Mouse (Mus musculus): Measurements from ENCODE around the gene Bola1. TPM values are rescaled to one million over a fixed set of nuclear protein-coding genes. Genes with fewer than 3 reads are reported as not detected.
"Not testable (repeated sequence)": the region's sequence is repeated elsewhere in the genome, so short reads cannot be mapped to it uniquely, and the experiment has no call there.

Bola1 gene
- polyA plus RNA-seq, 1 experiment: 14.1 TPM

DNA sequence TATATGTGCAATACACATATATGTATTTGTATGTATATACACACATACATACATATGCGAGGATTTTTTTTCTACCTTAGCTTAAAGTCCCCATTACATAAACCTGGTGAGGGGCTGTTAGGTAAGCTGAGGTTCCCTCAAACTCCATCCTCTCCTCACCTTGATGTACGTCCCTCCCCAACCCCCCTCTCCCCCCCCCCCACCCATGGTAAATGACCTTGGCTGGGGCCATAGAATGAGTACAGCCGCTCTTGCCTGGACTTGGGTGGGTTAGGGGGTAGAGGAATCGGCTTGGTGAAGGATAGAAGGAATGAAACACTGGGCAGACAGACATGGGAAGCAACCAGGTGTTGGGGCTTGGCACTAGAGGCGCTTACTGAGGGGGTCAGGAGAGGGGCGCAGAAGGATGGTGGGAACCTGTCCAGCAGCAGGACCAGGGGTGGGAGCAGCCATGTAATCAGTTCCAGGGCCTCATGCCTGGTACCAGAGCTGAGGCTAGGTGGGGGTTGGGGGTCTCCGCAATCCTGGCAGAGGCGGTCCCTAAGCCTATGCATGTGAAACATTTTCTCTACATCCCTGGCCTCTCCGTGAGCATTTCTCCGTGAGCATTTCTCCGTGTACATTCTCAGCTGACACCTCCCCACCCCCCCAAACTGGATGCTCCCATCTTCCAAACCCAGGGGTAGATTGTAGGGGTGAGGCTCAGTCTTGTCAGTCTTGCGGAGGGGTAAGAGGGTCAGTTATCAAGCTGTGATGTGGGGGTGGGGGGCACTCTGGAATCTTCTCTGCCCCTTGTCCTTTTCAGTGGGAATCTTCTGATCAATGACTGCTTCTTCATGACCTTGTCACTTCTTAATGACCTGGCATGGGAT, 37.8 kb downstream of the Bola1 start:
- Histone ChIP-seq H3K4me3 (ENCODE audit: insufficient read depth, low read length) (no peak overlapping the region), H3K4me1 (ENCODE audit: control insufficient read depth, insufficient read depth, low read length) (peaks cover 20% of the 10 kb centered on the region), H3K27ac (ENCODE audit: insufficient read depth, low read depth, low read length) (no peak overlapping the region)
- TF ChIP-seq CTCF (IDR thresholded peaks at IDR 0.05; ENCODE audit: low read depth, low read length) (no peak), POLR2A (IDR thresholded peaks at IDR 0.05; ENCODE audit: borderline replicate concordance, low read depth, low read length) (no peak)

GRCm38 (mm10) chr3:96180727-96181477, 38.6 kb downstream of the Bola1 start, which contains the start of gene Sv2a:
Gene Sv2a, plus strand, starts transcription at chr3:96181151.
- Histone ChIP-seq H3K4me1 (ENCODE audit: control insufficient read depth, insufficient read depth, low read length) (peaks cover 28% of the 10 kb centered on the region), H3K4me3 (ENCODE audit: insufficient read depth, low read length) (peak within 1 kb of the TSS; percentile 59), H3K27ac (ENCODE audit: insufficient read depth, low read depth, low read length) (no peak within 1 kb of the TSS)
- no peak for TF ChIP-seq CTCF (IDR thresholded peaks at IDR 0.05; ENCODE audit: low read depth, low read length)
- no peak for TF ChIP-seq POLR2A (IDR thresholded peaks at IDR 0.05; ENCODE audit: borderline replicate concordance, low read depth, low read length)

- Histone ChIP-seq H3K4me1 (ENCODE audit: control insufficient read depth, insufficient read depth, low read length) (peaks cover 38% of the 10 kb centered on the region), H3K27ac (ENCODE audit: insufficient read depth, low read depth, low read length) (no peak overlapping the region), H3K4me3 (ENCODE audit: insufficient read depth, low read length) (no peak overlapping the region)
- TF ChIP-seq CTCF (IDR thresholded peaks at IDR 0.05; ENCODE audit: low read depth, low read length): no peak
These were observed 40.0 kb downstream of the Bola1 start for GRCm38 (mm10) chr3:96179531-96179930.

GRCm38 (mm10) chr3:96178902-96179301, 40.6 kb downstream of the Bola1 start:
- Histone ChIP-seq H3K4me1 (ENCODE audit: control insufficient read depth, insufficient read depth, low read length) (peaks cover 43% of the 10 kb centered on the region), H3K4me3 (ENCODE audit: insufficient read depth, low read length) (no peak overlapping the region)
- no peak for TF ChIP-seq CTCF (IDR thresholded peaks at IDR 0.05; ENCODE audit: low read depth, low read length)
- no peak for TF ChIP-seq POLR2A (IDR thresholded peaks at IDR 0.05; ENCODE audit: borderline replicate concordance, low read depth, low read length)

GRCm38 (mm10) chr3:96178427-96178826, 41.1 kb downstream of the Bola1 start:
- H3K4me3 ChIP-seq (ENCODE audit: insufficient read depth, low read length): no peak overlapping the region
- TF ChIP-seq POLR2A (IDR thresholded peaks at IDR 0.05; ENCODE audit: borderline replicate concordance, low read depth, low read length) (no peak), CTCF (IDR thresholded peaks at IDR 0.05; ENCODE audit: low read depth, low read length) (no peak)
- H3K27ac ChIP-seq (ENCODE audit: insufficient read depth, low read depth, low read length): no peak overlapping the region
- peaks cover 41% of the 10 kb centered on the region for H3K4me1 ChIP-seq (ENCODE audit: control insufficient read depth, insufficient read depth, low read length)

More at GRCm38 (mm10) chr3:96178902-96179301, 40.6 kb downstream of the Bola1 start:
- no peak overlapping the region for H3K27ac ChIP-seq (ENCODE audit: insufficient read depth, low read depth, low read length)

GRCm38 (mm10) chr3:96175251-96175650, 44.3 kb downstream of the Bola1 start:
- Histone ChIP-seq H3K4me1 (ENCODE audit: control insufficient read depth, insufficient read depth, low read length) (peaks cover 33% of the 10 kb centered on the region), H3K4me3 (ENCODE audit: insufficient read depth, low read length) (no peak overlapping the region), H3K27ac (ENCODE audit: insufficient read depth, low read depth, low read length) (peak overlapping the region; percentile 70; the same call in 1 of the 2 replicates)
- no peak for TF ChIP-seq CTCF (IDR thresholded peaks at IDR 0.05; ENCODE audit: low read depth, low read length)
- no peak for TF ChIP-seq POLR2A (IDR thresholded peaks at IDR 0.05; ENCODE audit: borderline replicate concordance, low read depth, low read length)

- Histone ChIP-seq H3K4me3 (ENCODE audit: insufficient read depth, low read length) (peak overlapping the region; percentile 83; the same call in 1 of the 2 replicates), H3K4me1 (ENCODE audit: control insufficient read depth, insufficient read depth, low read length) (peaks cover 34% of the 10 kb centered on the region)
- not testable (repeated sequence) for H3K27ac ChIP-seq (ENCODE audit: insufficient read depth, low read depth, low read length)
These were observed 45.5 kb downstream of the Bola1 start for GRCm38 (mm10) chr3:96174042-96174441.

- H3K4me3 ChIP-seq (ENCODE audit: insufficient read depth, low read length): peak overlapping the region; percentile 83
- peak overlapping the region; percentile 46 for H3K27ac ChIP-seq (ENCODE audit: insufficient read depth, low read depth, low read length)
- TF ChIP-seq CTCF (IDR thresholded peaks at IDR 0.05; ENCODE audit: low read depth, low read length) (no peak), POLR2A (IDR thresholded peaks at IDR 0.05; ENCODE audit: borderline replicate concordance, low read depth, low read length) (no peak)
- H3K4me1 ChIP-seq (ENCODE audit: control insufficient read depth, insufficient read depth, low read length): peaks cover 39% of the 10 kb centered on the region
These were observed 46.3 kb downstream of the Bola1 start for GRCm38 (mm10) chr3:96173185-96173584.

DNA sequence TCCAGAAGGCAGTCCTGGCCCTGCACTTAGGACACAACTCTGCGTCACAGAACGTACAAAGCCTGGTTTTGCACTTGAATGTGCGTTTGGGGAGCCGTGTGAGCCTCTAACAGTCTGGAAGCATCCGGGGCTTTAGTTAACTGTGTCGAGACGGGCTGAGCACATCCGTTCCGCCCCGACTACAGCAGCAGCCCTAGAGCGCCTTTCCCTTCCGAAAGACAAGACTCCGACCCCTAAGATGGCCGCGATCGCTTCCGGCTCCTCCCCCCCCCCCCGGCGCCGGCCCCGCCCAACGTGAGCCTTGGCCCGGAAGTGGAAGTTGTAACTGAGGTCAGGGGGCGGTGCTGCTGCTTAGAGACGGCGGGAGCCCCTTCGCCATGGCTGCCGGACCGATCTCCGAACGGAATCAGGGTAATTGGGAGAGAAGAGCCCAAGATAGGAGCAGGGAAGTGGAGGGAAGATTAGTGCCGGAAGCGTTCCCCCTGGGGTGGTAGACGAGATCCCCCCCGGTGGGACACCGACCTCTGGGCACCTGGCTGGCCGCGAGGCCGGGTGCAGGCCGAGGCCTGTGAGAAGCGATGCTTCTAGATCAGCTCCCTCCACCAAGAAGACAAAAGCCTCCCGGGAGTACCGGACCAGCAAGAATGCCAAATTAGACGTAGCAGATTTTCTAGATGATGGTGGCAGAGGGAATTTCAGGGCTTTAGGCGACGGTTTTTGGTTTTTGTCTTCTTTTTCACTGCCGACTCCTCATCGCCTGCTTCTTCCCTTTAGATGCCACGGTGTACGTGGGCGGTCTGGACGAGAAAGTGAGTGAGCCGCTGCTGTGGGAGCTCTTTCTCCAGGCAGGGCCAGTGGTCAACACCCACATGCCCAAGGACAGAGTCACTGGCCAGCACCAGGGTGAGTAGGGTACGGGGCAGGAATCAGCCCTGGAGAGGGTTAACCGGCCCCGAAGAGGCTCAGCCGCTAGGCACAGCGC, 47.0 kb downstream of the Bola1 start, which contains the start of gene Sf3b4:
TSS of gene Sf3b4 (plus strand) at position 136 of the 982 bp plus-strand sequence.
- Histone ChIP-seq H3K27ac (ENCODE audit: insufficient read depth, low read depth, low read length) (peak within 1 kb of the TSS; percentile 94), H3K4me3 (ENCODE audit: insufficient read depth, low read length) (peak within 1 kb of the TSS; percentile 83), H3K4me1 (ENCODE audit: control insufficient read depth, insufficient read depth, low read length) (peaks cover 39% of the 10 kb centered on the region)
- TF ChIP-seq CTCF (IDR thresholded peaks at IDR 0.05; ENCODE audit: low read depth, low read length) (no peak), POLR2A (IDR thresholded peaks at IDR 0.05; ENCODE audit: borderline replicate concordance, low read depth, low read length) (0 out of 2 replicates have a peak, but pooled peaks have one; percentile 56)

Measured in bone marrow macrophage, adult 2 months (primary cell).